Mouse (Mus musculus) embryo, embryonic 9.5 days (tissue): ENCODE results near the gene BC049352.
A peak's percentile ranks its signal among the peaks of the same experiment; 100 is the strongest.

Source experiments
- DNase-seq: peaks from one replicate; pipeline ENCODE4 v3.0.0-alpha.2; 2017; ENCODE audit errors: extremely low spot score

BC049352 gene

DNA sequence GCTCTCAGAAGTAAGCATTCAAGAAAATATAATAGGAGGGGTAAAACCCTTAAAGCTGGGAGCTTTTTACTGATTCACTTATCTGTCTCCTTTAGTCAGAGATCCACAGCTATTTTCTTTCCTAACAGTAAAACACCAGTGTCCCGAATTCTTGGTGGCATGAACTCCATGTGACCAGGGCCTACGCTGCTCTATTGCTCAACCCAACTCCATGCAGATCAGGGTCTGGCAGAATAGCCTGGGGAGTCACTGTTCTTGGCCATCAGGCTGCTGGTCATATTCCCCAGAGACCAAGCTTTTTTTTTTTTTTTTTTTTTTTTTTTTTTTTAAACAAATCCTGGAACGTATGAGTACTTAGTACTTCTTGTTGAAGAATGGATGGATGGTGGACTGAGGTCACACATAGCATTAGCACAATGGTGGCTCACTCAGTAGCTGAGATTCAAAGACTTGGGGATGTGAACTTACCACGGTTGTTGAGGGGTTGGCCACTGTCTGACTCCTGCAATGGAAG lies 7.9 kb downstream of the BC049352 start:
- no peak for DNase-seq

DNA sequence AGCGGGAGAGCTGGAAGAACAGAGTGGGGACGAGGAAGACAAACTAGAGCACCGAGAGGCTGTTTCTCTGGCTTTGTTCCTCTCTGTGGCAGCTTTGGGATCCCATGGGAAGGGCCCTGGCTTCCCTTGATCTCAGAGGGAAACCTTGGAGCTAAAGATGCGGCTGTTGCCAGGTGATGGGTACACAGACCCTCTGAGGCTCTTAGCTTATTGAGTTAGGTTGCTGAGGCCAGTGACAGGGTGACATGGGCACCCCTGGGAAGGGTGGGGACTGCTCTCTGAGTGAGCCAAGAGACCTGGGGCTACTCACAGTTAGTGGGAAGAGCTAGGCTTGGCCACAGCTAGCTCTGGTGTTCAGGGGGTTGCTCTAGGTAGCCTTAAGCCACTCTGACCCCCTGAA lies 13.7 kb downstream of the BC049352 start:
- DNase-seq, result no peak

DNA sequence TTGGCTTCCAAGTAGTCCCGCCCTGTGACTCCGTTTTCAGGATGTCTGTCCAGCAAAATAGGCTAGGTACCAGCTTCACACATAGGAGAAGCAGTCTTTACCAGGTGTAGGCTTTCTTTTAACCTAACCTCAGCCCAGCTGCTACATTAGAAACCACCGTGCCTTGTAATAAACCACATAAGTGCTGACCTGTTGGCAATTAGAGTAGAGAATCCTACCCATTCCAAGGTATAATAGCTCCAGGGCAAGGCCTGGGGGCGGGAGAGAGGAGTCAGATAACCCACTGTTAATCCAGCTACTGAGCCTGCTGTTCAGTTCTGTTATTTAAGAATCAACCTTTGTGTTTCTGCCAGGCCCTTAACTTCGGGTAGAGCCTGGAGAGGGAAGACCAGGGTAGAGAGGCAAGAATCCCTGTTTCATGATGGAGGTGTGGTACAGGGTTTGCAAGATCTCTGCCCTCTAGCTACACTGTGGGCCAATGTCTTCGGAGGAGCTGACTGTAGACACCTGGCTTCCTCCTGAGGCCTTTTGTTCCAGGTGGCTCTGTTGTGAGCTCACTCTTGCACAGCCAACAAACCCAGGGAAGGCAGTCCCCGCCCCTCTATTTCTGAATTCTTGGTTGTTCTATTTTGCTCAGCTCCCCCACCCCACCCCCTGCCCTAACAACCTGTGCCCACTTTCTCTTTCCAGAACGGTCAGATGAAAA lies 14.5 kb downstream of the BC049352 start:
- DNase-seq, result no peak

DNA sequence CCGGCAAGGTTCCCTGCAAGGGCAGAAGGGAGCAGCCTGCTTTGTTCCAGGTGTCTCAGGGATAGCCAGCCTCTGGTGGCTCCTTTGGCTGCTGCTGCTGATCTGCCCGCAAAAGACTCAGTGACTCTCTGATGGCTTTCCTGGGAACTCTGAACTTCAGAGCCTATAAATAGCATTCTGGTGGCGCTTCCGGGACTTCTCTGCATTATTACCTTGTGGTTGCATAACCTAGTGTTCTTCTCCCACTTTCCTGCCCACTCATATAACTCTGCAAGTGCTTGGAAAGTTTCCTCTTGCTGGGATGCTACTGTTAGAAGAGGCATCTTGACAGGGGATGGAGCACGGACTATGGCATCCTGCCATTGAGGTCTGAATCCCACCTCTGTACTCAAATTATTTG lies 15.7 kb downstream of the BC049352 start:
- no peak for DNase-seq

DNA sequence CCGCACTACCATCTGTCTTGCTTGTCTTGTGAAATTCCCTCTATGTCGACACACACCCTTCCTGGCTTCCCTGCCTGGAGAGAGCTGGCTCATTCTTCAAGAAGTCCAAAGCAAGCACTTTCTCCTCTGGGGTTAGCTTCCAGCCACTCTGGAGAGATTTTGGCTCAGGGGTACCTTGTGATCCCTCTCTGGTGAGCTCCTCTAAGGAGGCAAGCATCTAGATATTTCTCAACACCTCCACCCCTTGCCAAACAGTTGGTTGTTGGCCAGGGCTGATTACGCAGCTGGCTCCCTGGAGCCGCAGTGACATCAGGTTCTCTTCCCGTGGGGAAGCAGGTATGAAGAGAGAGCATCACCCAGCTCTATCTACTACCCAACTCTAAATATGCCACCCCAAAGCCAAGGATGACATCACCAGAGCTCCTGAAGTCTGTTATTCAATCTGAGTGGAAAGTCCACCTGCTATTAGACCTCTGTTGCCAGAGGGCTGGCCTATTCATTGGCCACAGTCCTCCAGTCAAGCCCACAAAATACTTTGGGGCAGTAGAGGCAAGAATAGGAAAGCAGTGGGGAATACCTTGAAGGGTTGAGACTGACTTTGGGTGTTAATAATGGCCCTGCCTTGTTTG lies 19.6 kb downstream of the BC049352 start:
- no peak for DNase-seq

DNA sequence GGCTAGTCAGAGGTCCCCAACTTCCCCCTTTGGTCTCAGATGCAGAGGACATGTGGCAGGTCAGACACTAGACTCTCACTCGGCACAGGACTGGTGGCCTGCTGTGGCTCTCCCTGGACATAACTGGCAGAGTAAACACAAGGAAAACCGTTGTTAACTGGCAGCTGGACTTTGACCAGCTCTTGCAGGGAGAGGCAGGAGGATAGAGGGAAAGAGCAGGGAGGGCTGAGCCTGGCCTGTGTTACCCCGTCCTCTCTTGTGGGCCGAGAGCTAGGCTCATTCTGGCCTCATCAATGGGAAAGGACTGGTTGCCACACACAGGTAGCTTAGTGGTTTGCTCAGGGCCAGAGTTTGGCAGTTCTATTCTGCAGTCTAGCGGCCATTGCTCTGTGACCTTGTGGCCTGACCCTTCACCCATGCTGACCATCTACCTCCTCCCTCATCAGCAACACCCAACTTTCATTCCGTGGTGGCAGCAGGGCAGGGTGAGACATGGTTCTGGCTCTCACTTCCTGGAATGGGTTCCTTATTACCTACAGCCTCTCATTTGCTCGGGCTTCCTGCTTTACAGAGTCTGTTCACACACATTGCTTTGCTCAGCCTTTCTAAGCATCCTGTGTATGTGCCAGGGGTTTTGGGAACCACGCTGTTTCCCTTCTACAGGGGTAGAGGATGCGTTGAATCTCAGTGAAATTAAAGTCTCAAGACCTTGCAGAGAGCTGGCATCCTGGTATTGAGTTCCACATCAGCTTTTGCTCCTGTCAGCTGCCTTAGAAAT lies 20.4 kb downstream of the BC049352 start:
- DNase-seq, result no peak

DNA sequence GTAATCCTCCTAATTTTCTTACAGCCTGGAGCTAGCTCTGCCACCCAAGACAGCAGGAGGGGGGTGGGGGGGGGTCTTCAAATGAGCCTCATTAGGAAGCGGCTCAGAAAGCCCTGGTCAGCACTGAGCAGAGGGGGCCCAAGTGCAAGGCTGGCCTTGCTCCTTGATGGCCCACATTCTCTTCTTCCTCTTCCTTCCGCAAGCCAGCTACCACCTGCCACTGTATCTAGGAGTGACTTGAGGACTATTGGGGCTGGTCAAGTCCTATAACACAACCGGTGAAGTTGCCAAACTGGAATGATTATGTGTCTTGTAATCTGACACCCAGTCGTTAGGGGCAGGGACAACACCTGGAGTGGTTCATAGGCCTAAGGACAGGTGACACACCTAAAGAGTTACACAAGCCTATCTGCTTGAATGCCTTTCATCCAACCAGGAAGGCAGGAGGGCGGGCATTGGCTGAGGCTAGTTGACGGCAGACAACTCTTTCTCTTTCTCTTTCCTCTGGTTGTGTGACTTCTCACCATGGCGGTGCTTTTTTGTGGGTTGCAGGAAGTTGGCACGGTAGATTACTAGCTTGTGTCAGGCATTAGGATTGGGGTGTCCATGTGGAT lies 22.1 kb downstream of the BC049352 start, which contains the start of gene Tmprss4:
Gene Tmprss4, minus strand, starts transcription at position 296 of the 614 bp plus-strand sequence.
- DNase-seq, result peak; percentile 4

DNA sequence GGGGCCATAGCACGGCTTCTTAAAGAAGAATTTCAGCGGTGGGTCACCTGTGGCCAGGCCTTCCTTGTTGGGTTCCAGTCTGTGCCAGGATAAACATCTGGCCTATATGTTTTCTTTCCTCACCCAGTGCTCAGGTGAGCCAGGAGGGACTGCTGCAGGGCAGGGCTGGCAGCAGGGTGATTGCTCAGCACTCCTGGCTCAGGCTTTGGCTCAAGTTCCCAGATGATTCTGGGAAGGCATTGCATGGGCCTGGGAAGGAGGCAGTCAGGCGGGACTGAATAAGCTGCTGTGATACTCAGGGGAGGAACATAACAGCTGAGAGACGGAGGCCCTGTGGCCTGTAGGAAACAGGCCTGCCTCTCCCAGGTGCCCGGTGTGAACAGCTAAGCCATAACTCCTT lies 23.3 kb downstream of the BC049352 start:
- DNase-seq, result no peak

DNA sequence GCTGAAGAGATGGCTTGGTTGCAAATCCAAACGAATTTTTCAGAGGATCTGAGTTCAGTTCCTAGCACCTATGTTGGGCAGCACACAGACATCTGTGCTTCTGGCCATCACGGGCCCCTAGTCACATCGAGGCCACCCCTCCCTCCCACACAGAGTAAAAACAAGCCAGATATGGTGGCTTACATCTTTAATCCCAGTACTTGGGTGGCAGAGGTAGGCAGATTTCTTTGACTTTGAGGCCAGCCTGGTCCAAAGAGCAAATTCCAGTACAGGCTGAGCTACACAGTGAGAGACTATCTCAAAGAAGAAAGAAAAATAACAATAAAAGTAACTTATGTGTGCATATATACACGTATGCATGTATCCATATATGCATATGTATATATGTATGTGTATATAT lies 24.3 kb downstream of the BC049352 start:
- no peak for DNase-seq

DNA sequence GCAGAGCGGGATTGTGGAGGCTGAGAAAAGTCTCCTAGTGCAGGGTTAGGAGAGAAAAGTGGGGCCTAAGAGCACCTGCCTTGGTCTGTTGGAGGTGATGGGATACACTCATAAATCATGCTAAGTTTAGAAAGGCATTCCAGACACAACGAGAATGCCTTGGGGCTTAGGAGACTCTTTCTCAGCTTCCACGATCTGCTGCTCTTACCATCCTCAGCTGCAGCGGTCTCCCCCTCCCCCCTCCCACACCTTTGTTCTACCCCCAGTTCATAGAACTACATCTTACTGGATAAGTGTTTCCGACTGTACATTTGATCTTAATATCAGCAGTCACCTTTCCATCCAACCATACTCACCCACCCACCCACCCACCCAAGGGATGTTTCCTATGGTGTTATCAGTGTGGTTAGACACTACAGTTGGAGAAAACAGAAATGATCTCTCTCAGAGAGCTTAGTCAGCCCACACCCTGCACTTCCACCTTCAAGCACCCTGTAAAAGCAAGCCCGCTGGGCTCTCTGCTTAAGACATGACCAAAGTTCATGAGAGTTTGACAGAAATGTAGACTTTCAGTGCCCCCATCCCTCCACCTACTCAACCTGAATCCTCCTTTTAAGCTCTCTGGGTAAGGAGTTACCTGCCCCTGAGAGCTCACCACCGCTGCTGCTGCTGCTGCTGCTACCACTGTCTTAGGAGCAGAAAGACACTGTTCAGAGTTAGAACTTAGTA lies 25.4 kb downstream of the BC049352 start:
- no peak for DNase-seq

DNA sequence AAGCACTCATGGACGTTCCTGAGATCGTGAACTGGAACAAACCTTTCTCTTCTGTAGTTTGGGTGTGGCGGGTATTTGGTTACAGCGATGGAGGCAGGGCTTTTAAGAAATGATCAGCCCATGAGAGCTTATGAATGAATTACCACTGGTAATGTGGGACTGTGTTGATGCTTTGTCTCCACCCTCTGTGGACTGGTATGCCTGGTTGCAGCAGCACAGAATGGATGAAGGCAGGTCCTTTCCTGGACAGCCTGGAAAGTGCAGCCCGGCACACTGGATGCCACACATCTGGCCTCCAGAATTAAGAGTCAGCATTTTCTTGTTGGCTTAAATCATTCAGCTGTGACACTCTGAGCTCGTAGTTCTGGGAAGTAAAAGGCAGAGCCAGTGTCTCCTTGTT lies 30.2 kb downstream of the BC049352 start:
- no peak for DNase-seq

DNA sequence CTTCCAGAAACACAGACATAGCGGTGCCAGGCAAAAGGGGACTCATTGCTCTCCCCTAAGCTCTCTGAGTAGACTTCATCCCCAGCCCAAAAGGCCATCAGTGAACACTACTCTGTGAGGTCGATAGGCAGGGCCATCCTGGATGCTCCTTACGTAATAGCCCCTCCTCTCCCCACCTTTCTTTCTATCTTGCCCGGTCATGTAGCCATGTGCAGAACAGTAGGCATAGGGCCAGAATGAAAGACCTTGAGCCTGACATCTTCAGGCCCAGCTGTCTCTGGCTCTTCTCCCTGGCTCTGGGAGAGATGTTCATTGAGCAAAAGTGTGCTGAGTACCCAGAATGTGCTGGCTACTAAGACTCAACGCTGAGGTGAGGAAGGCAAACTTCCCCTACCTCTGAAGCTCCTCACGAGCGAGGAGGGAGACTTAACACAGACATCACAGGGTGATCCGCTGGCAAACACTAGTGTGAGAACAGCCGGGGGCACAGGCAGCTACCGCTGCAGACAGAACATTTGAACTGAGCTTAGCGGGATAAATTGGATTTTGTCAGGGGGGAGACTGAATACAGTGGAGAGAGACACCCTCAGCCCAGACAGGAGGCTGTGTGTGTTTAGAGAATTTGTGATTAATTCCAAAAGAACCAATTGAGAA lies 33.8 kb downstream of the BC049352 start:
- DNase-seq, result no peak

DNA sequence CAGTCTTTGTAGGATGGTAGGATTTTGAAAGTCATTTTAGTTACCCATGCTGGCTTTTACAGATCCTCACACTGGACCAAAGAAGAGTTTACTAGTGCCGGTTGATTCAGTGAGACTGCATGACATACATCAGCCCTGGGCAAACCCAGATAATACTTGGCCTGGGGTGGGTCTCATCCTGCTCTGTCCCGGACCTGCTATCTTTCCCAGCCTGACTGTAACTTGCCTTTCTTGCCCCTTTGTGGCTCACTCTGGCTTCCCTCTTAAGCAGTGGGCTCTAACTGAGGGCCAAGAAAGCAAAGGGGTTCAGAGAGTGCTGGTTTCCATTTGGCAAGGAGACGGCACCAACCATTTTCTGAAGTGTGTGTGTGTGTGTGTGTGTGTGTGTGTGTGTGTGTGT lies 37.8 kb downstream of the BC049352 start:
- no peak for DNase-seq

DNA sequence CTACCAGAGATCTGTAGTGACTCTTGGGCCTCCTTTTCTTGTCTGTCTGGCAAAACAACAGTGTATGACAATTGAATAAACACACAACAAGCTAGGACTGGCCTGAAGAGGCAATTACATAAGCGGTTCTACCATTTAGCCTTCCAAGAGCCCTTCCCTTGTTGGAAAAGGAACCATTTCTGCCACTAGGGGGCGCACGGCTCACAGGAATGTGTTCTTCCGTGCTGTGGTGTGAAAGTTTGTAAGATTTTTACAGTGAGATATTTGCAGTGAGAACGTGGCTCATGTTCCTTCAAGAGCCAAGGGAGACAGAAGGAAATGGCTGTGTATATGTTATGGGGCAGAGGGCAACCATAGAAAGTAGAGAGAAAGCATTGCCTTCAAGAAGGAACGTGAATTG lies 39.8 kb downstream of the BC049352 start:
- peak; percentile 75 for DNase-seq

DNA sequence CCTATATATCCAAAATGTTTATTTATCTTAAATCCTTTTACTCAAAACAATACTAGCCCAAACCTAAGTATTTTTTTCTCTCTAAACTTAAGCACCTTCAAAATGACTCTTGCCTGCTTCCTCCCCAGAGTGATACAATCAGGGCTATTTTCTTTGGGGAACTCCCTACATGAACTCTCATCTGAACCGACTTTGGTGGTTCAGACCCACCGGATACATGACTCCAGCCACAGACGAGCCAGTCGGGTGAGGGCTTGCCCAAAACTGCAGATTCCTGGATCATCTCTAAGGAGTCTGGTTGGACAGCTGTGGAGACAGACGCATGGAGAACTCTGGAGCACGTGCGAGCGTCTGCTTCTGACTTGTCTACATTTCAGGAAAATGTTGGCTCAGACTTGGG lies 47.6 kb downstream of the BC049352 start:
- DNase-seq, result no peak

DNA sequence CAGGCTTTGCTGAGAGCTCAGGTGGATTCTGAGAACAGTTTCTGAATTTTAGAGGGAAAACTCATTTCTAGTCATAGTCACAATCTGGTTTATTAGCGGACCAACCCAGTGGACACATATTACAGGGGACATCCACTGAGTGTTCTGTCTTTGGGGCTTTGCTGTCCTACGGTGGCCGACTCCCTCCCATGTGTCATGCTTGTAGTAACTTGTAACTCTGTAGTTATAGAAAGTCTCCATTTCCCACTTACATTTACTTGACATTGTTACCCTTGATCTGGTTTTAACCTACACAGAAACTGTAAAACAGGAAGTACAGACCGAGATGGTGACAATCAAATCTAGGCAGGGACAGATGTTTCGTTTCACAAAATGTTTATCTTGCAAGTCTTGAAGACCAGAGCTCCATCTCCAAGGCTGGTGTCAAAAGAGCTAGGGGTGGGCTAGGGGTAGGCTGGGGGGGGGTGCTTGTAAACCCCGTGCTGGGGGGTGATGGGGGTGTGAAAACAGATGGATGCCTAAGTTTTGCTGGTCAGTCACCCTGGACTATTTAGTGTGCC lies 53.9 kb downstream of the BC049352 start:
- DNase-seq, result no peak

DNA sequence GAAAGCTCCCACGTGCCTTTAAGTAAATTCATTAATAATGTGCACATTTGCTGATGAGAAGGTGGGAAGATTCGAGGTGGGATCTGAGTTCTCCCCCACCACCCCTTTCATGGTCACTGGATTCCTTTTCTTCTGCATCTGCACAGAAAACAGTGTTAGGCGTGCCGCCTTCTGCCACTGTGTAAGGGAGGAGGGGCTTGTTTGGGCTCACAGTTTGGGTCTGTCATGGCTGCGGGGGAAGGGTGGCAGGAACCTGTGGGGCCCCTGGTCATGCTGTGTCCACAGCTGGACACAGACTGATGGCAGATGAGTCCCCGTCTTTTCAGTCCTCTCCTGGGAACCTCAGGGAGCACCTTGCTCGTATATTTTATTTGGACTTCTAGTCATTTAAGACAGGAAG lies 54.9 kb downstream of the BC049352 start:
- DNase-seq, result no peak

DNA sequence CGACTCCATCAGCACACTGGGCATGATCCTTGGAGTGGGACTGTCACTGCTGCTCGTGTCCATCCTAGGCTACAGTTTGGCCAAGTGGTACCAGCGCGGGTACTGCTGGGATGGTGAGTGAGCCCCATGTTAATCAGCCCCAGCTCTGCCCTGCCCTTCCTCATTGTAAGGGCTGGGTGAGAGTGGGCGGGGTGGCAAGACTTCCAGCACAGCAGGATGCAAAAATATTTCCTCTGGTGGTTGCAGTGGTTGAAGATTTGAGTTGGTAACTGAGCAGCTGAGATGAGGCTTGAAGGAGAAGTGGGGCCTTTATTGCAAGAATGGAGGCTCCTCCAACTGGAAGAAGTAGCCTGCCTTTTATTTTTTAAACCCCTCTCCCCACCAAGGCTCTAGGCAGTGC lies 59.6 kb downstream of the BC049352 start:
- no peak for DNase-seq

DNA sequence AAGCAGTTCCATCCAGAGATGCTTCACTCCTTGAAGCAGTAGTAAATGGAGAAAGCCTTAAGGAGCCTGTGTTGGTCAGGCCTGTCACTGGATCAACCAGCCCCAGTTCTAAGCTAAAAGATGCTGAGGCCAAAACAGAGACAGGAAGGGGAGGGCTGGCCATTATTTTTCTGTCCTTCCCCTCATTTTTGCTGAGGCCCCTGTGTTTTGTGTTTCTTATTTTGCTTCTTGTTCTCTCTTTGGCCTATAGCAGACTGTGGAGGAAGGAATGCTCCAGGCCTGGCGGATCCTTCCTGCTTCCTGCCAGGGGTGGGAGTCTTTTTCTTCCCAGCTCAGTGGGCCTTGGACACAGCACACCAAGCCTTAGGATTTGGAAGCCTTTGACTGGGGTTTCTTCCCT lies 63.6 kb downstream of the BC049352 start:
- DNase-seq, result no peak

DNA sequence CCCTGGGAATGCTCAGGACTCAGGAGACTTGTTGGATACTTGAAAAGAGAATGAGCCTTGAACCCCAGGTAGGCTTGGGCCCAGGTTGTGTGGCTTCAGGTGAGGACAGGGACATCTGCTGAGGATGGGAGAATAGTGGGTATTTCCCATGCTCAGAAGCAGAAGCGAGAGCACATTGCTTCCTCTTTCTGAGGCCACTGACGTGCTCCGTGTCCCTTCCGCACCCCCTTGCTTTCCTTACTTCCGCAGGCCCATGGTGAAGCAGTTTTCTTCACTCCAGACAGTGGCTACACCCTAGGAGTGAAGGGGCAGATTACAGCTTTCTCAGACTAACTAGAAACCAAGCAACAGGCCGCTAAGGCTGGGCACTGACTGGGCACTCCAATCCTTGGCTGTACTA lies 64.3 kb downstream of the BC049352 start:
- no peak for DNase-seq

DNA sequence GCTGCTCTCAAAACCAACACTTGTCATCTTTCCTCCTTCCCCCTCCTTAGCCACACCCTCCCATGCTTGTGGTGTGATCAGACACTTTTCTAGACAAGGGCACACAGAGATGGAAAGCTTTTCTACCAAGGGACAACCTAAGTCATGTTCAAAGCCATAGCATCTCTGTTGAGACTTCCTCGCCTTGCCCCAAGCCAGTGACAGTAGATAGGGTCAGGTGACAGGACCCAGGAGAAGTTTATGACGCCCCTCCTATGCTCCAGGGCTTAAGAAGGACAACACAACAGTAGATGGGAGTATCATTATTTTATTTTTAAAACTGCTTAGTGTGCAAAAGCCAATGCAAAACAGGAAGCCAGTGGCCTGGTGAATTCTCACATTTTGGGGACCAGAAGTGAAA lies 65.7 kb downstream of the BC049352 start:
- no peak for DNase-seq
